Mouse (Mus musculus): ENCODE data around the gene Cebpa.
A peak's percentile ranks its signal among the peaks of the same experiment; 100 is the strongest.

Cebpa gene

DNA sequence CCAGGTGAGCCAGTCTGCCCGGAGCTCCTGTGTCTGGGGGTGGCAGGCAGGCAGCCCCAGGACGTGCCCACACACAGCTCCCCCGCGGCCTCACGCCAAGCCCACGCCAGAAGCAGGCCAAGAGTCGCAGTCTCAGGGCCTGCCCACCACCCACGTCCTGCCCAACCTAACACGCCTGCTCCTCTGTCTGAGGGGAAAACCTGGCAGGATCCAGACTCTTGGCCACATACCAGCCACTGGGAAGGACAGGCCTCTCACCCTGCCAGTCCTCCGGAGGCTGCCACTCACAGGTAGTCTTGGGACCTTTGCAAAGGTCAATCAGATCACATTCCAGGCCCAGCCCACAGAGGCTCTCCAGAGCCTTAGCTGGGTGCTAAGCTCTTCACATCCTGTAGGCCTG lies 27.2 kb downstream of the Cebpa start:
- DNase-seq (ENCODE audit: low spot score): no peak

DNA sequence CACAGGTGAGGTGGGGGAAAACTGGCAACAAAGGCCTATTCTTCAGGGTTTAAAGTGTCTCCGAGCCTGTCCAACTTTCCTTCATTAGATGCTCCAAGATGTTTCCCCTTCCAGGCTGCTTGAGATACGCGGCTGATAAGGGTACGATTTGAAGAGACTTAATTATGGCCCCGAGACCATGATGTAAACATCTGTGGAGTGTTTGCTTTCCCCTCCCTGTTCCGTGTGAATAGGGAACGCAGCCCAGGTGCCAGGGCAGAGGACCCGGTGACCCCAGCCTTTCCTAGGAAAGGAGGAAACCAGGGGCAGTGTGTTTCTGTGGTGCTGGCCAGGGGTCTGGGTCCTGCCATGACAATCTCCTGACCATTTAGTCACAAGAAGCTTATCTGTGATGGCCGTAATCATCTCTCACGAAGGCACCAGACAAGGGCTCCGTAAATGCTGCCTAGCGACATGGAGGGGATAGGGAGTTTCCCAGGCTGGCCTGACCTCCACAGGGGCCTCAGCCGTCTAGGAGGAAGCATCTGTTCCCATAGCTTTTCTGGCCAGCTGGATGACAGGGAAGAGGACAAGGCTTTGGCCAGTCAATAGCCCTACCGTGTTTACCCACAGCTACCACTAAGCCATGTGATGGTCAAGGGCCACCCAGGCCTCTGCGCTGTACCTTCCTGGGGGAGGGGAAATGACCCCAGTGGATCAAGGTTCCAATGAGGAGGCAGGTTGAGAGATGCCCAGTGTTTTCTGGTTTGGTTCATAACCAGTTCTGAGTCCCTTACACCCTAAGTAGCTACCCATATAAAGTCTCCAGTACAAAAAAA lies 30.7 kb downstream of the Cebpa start:
- no peak for DNase-seq (ENCODE audit: low spot score)

DNA sequence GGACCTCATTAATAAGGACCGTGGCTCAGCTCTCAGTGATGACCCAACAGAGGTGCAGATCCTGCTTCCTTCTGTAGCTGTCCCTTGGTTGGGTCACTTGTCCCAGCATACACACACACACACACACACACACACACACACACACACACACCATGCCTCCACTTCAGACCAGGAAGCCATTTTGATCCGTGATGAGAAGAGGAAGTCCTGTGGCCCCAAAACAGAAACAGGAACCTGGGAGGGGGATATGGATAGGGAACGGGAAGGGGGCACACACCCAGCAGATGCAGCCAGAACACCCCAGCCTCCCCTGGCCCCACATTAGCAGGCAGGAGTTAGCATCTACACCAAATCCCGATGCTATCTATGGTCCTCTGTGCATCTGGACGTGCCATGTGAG lies 31.8 kb downstream of the Cebpa start:
- DNase-seq (ENCODE audit: low spot score): no peak

DNA sequence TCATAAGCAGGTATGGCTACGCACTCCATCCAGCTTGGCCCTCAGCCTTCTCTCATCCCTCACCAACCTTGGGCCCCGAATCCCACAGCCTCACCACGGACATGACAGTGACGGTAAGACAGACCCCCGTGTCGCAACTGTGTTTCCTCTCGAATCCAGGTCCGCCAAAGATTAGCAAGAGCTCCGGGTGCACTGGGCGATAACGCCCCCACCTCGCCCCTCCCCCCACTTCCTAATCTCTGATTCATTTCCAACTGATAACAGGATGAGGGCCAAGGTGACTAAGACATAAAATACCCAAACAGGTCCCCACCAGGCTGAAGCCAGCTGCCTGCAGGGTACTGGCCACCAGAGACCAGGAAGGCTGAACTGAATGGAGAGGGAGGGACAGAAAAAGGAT lies 35.4 kb downstream of the Cebpa start:
- no peak for DNase-seq (ENCODE audit: low spot score)

DNA sequence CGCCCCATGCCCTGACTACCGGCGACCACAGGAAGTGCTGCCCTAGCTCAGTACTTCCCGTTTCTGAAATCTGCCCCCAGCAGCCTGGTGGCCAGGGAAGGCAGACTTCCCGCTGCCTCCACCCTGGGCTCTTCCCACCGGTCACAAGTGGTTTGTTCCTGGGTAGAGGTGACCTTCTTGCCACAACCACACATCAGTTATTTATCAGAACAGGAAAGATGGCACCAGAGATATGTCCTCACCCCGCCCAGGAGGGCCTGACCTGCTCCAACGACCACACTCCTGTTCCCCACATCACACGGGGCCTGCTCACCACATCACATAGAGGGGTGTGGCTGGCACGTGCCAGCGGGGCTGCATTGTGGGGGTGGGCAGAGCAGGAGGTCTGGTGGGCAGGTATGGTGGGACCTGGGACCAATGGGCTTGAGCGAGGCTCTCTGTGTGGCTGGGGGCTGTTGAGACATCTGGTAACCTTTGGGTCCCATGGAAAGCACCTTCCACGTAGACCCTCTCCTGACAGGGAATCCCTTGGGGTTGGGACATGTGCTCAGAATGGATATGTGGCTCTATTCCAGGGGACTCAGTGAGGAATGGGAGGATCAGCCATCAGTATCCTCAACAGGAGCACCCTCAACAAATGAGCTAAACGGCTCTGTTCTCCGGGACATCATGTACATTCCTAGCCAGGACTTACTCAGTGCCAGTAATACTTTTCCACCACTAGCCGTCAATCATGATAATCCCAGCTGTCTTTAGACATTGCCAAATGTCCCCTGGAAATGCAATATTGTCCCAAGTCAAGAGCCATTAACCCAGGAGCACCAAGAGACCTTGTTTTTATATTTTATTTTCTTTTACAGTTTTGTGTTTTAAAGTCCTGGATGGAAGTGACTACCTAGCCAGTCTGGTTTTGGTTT lies 37.7 kb downstream of the Cebpa start:
- no peak for DNase-seq (ENCODE audit: low spot score)

DNA sequence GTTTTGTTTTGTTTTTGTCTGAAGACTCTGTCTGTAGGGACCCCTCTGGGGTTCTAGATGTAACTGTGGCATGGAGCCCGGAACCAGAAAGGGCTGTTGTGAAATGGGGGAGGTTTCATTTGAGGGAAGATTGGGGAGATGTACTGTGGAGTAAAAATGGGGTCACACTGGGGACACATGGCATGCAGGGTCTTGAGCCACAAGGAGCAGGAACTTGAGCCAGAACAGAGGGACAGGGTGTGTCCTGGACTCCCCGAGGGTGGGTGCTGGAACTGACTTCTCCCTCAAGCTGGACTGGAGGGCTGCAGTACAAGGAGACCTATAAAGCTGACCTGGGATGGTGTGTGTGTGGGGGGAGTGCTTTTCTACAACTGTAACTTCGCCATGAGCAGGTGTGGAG lies 38.4 kb downstream of the Cebpa start:
- no peak for DNase-seq (ENCODE audit: low spot score)

DNA sequence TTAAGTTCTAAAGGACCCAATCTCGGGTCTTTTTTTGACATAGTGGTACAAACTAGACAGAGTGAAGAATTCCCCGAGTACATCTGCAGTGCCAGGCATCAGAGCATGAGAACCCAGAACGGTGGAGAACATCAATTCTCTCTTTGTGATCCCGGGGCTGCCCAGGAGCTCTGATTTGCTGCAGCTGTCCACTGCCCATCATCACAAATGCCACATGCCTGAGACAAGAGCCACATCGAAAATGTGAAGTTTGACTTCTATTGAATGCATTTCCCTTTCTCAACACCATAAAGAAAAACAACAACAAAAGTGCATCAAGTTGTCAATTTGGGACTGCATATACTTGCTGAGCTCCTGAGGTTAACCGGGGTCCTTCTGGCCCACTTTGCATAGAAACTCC lies 43.4 kb downstream of the Cebpa start:
- DNase-seq (ENCODE audit: low spot score): no peak

DNA sequence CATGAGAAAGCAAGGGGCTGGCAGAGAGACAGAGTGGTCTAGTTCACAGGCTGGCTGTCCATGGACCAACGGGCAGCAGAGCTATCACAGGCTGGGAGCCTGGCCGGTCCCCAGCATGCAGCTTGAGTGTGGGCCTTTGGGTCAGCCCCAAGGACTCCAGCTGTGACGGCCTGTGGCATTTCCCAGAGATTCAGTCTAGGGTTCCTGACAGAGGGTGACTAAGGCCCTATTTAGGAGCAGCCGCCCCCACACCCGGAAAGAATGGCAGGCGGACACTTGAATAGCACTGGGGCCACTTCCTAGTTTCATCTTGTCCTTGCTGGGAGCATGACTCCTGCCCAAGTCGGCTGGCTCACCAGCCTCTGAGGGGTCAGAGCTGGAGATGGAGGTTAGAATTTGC lies 44.5 kb downstream of the Cebpa start:
- peak; percentile 17 for DNase-seq (ENCODE audit: low spot score)

DNA sequence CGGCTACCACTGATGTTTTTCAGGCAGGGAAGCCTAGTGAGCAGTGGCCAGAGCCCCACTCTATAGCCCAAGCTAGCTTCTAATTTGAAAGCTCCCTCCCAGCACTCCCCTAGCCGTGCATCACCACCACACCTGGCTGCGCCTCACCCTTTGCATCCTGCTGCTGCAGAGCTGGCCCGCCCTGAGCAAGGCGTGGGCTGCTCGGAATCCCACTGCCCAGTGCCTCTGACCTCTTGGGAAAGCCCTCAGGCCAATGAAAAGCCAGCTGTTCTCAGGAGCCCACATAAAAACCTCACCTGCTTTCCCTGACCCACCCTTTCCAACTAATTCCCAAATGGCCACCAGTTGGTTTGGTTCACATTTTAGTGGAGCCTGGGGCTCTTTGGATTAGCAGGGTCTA lies 45.0 kb downstream of the Cebpa start:
- DNase-seq (ENCODE audit: low spot score): no peak

DNA sequence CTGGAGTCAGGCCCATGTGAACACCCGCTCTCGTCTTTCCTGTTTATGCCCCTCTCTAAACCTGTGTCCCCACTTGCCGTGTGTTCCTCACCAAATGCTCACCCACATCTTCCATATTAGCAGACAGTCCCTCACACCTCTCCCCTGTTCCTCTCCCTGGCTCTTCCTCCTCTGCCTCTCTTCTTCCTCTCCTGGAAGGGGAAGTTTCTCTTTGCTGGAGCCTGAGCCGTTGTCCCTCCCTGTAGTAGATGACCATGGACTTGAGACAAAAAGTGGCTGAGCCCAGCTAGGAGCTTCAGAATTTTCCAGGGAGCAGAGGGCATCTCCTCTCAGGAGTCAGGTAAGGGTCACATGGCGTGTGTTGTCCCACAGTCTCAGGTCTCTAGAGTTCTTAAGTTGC lies 47.9 kb downstream of the Cebpa start:
- DNase-seq (ENCODE audit: low spot score): no peak

DNA sequence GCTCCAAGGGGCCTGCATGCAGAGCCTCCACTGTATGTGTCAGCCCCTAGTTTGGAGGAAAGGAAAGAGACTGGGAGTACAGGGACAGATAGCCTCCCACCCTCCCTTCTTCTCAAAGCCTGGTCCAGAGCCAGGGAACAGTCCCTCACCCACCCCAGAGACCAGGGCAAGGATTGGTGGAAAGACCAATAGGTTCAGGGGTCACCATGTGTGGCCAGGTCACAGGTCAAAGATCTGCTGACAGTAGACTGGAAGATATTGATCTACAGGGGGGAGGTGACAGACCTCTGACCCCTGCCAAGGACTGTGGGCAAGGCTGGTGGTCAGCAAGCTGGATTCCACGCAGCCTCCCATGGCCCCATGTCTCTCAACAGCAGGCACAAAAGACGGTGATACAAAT lies 48.8 kb downstream of the Cebpa start:
- DNase-seq (ENCODE audit: low spot score): no peak

DNA sequence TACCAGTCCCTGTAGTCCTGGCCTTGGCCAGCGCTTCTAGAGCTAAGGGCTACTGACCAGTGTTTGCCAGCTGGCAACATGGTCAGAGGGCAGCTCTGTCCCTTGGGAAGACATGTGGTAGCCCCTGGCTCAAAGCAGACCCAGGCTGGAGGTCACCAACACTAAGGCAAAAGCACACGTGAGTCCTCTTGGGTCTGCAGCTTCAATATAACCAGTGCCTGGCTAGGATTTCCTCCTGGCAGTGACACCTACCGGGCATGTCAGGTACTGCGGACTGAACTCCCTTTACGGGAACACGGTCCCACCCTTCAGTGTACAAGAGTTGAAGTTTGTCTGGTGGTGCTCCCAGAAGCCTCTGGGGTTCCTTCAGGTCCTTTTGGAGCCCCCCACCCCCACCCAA lies 50.2 kb downstream of the Cebpa start:
- DNase-seq (ENCODE audit: low spot score): peak; percentile 79
